Mouse (Mus musculus) ES-Bruce4 (cell line): Measurements from ENCODE around the gene Rchy1. TPM values are rescaled to one million over a fixed set of nuclear protein-coding genes. Genes with fewer than 3 reads are reported as not detected.
A peak's percentile ranks its signal among the peaks of the same experiment; 100 is the strongest.
"Not testable (repeated sequence)": the region's sequence is repeated elsewhere in the genome, so short reads cannot be mapped to it uniquely, and the experiment has no call there.

Experiments used
- H3K27ac ChIP-seq: 2 replicates; pipeline ENCODE4 v1.5.1; 2012; ENCODE audit warnings: low read length, inconsistent platforms; ENCODE audit not compliant: insufficient read depth
- H3K27me3 ChIP-seq: 2 replicates; pipeline ENCODE4 v1.6.1; 2012; ENCODE audit warnings: mild to moderate bottlenecking, low read length, inconsistent platforms; ENCODE audit not compliant: control insufficient read depth, poor library complexity, insufficient read depth, severe bottlenecking
- H3K36me3 ChIP-seq: 2 replicates; pipeline ENCODE4 v1.6.1; 2012; ENCODE audit warnings: inconsistent platforms, mild to moderate bottlenecking, low read length, moderate library complexity; ENCODE audit not compliant: control insufficient read depth, poor library complexity, insufficient read depth, severe bottlenecking
- H3K4me1 ChIP-seq: one replicate; pipeline ENCODE4 v1.8.1; 2011; ENCODE audit warnings: low read length; ENCODE audit not compliant: control insufficient read depth, insufficient read depth
- H3K4me3 ChIP-seq: 2 replicates; pipeline ENCODE4 v1.5.1; 2011; ENCODE audit warnings: low read depth, mild to moderate bottlenecking, low read length
- H3K9ac ChIP-seq: 2 replicates; pipeline ENCODE4 v1.6.1; 2012; ENCODE audit warnings: low read depth, mild to moderate bottlenecking, inconsistent platforms; ENCODE audit not compliant: poor library complexity, severe bottlenecking
- H3K9me3 ChIP-seq: replicated peaks from 2 replicates; pipeline ENCODE4 v1.6.1; 2012; ENCODE audit warnings: mild to moderate bottlenecking, low read length, inconsistent platforms; ENCODE audit not compliant: control insufficient read depth, poor library complexity, insufficient read depth, severe bottlenecking
- CTCF ChIP-seq: IDR thresholded peaks from one replicate; pipeline ENCODE4 v1.8.1; 2011; ENCODE audit warnings: low read depth, low read length
- EP300 ChIP-seq: IDR thresholded peaks from 2 replicates; pipeline ENCODE4 v1.6.1; 2011; ENCODE audit warnings: low read depth, low read length; ENCODE audit not compliant: insufficient read depth
- POLR2A ChIP-seq: IDR thresholded peaks from one replicate; pipeline ENCODE4 v1.8.1; 2011; ENCODE audit warnings: low read length; ENCODE audit not compliant: insufficient read depth
- polyA plus RNA-seq: library from polyadenylated mRNA; stranded (reverse); fragments of >200 nt; gene quantifications from 2 replicates; pipeline ENCODE4 v1.2.4, GENCODE M21; 2011; ENCODE audit warnings: low read depth; ENCODE audit not compliant: missing spikeins, insufficient read depth, insufficient read length

Rchy1 gene
- polyA plus RNA-seq, 1 experiment, result 35.8 TPM

GRCm38 (mm10) chr5:91956991-91957760, 5.7 kb downstream of the Rchy1 start:
- H3K36me3 ChIP-seq, result peaks cover 19% of the 10 kb centered on the region
- TF ChIP-seq EP300 (no peak), POLR2A (no peak), CTCF (no peak)

GRCm38 (mm10) chr5:91951404-91951803, 11.5 kb downstream of the Rchy1 start:
- Histone ChIP-seq H3K4me1 (no peaks in the 10 kb centered on the region), H3K36me3 (peaks cover 32% of the 10 kb centered on the region)
- no peak for TF ChIP-seq CTCF
- no peak for TF ChIP-seq POLR2A
- TF ChIP-seq EP300, result no peak

More at GRCm38 (mm10) chr5:91956991-91957760, 5.7 kb downstream of the Rchy1 start:
- Histone ChIP-seq H3K27me3 (no peaks in the 10 kb centered on the region), H3K9ac (no peak overlapping the region), H3K4me1 (no peaks in the 10 kb centered on the region), H3K4me3 (no peak overlapping the region), H3K27ac (no peak overlapping the region), H3K9me3 (no peaks in the 10 kb centered on the region)

GRCm38 (mm10) chr5:91949441-91949840, 13.4 kb downstream of the Rchy1 start:
- Histone ChIP-seq H3K4me1 (peaks cover 2% of the 10 kb centered on the region), H3K36me3 (peaks cover 27% of the 10 kb centered on the region), H3K9ac (no peak overlapping the region), H3K9me3 (no peaks in the 10 kb centered on the region), H3K27me3 (no peaks in the 10 kb centered on the region), H3K4me3 (no peak overlapping the region), H3K27ac (no peak overlapping the region)
- TF ChIP-seq CTCF (no peak), EP300 (no peak), POLR2A (no peak)

More at GRCm38 (mm10) chr5:91951404-91951803, 11.5 kb downstream of the Rchy1 start:
- Histone ChIP-seq H3K9me3 (no peaks in the 10 kb centered on the region), H3K9ac (no peak overlapping the region), H3K27me3 (no peaks in the 10 kb centered on the region), H3K27ac (no peak overlapping the region), H3K4me3 (no peak overlapping the region)

- peaks cover 22% of the 10 kb centered on the region for H3K36me3 ChIP-seq
These were observed 15.9 kb downstream of the Rchy1 start for GRCm38 (mm10) chr5:91947008-91947407.

GRCm38 (mm10) chr5:91945609-91946008, 17.3 kb downstream of the Rchy1 start:
- peaks cover 16% of the 10 kb centered on the region for H3K36me3 ChIP-seq
- not testable (repeated sequence) for H3K4me3 ChIP-seq
- TF ChIP-seq EP300, result 0 out of 2 replicates have a peak, but pooled peaks have one; percentile 55

More at GRCm38 (mm10) chr5:91947008-91947407, 15.9 kb downstream of the Rchy1 start:
- TF ChIP-seq CTCF (no peak), POLR2A (no peak), EP300 (no peak)
- Histone ChIP-seq H3K9ac (no peak overlapping the region), H3K9me3 (no peaks in the 10 kb centered on the region), H3K4me1 (peaks cover 2% of the 10 kb centered on the region), H3K27me3 (no peaks in the 10 kb centered on the region), H3K4me3 (no peak overlapping the region), H3K27ac (no peak overlapping the region)

GRCm38 (mm10) chr5:91913231-91913630, 49.6 kb downstream of the Rchy1 start:
- H3K27ac ChIP-seq, result no peak overlapping the region
- H3K4me1 ChIP-seq, result no peaks in the 10 kb centered on the region
- no peaks in the 10 kb centered on the region for H3K36me3 ChIP-seq
- no peaks in the 10 kb centered on the region for H3K27me3 ChIP-seq
- no peak for TF ChIP-seq EP300
- no peak for TF ChIP-seq POLR2A
- no peak for TF ChIP-seq CTCF
- no peaks in the 10 kb centered on the region for H3K9me3 ChIP-seq
- no peak overlapping the region for H3K9ac ChIP-seq
- no peak overlapping the region for H3K4me3 ChIP-seq

More at GRCm38 (mm10) chr5:91945609-91946008, 17.3 kb downstream of the Rchy1 start:
- H3K9me3 ChIP-seq, H3K4me1 ChIP-seq, H3K27ac ChIP-seq, H3K27me3 ChIP-seq, H3K9ac ChIP-seq: not testable (repeated sequence)
